Mouse (Mus musculus): Measurements from ENCODE around the gene Tbc1d10a. TPM values are rescaled to one million over a fixed set of nuclear protein-coding genes. Genes with fewer than 3 reads are reported as not detected.

Gene Tbc1d10a
- polyA plus RNA-seq, 1 experiment from 2014 or later = 41.0 TPM

GRCm38 (mm10) chr11:4192757-4193156 lies 6.2 kb downstream of the Tbc1d10a start:
- peak; percentile 26; the same call in 1 of the 2 replicates for ATAC-seq

GRCm38 (mm10) chr11:4193420-4193819 lies 6.8 kb downstream of the Tbc1d10a start:
- Histone ChIP-seq H3K27ac (ENCODE audit: low read depth, low read length) (no peak overlapping the region), H3K9ac (ENCODE audit: low read depth, low read length) (no peak overlapping the region), H3K9me3 (ENCODE audit: control insufficient read depth, low read length) (no peaks in the 10 kb centered on the region), H3K4me3 (ENCODE audit: low read length) (no peak overlapping the region), H3K4me1 (ENCODE audit: control insufficient read depth, insufficient read depth, low read depth, low read length) (peaks cover 9% of the 10 kb centered on the region), H3K4me2 (ENCODE audit: low read length) (no peak overlapping the region), H3K36me3 (ENCODE audit: control insufficient read depth, insufficient read depth, low read length) (no peaks in the 10 kb centered on the region), H3K27me3 (replicated peaks; ENCODE audit: control insufficient read depth, insufficient read depth, low read length) (no peaks in the 10 kb centered on the region)
- no peak for ATAC-seq

More at GRCm38 (mm10) chr11:4192757-4193156, 6.2 kb downstream of the Tbc1d10a start:
- Histone ChIP-seq H3K27me3 (replicated peaks; ENCODE audit: control insufficient read depth, insufficient read depth, low read length) (no peaks in the 10 kb centered on the region), H3K4me3 (ENCODE audit: low read length) (no peak overlapping the region), H3K27ac (ENCODE audit: low read depth, low read length) (peak overlapping the region; percentile 49; the same call in 1 of the 2 replicates), H3K4me1 (ENCODE audit: control insufficient read depth, insufficient read depth, low read depth, low read length) (peaks cover 13% of the 10 kb centered on the region), H3K4me2 (ENCODE audit: low read length) (no peak overlapping the region), H3K9ac (ENCODE audit: low read depth, low read length) (no peak overlapping the region), H3K36me3 (ENCODE audit: control insufficient read depth, insufficient read depth, low read length) (no peaks in the 10 kb centered on the region), H3K9me3 (ENCODE audit: control insufficient read depth, low read length) (no peaks in the 10 kb centered on the region)
- 56% methylated on average over 3 of the region's 3 CpGs for WGBS

- H3K27ac ChIP-seq (ENCODE audit: low read depth, low read length) = no peak overlapping the region
- 93% methylated on average over 3 of the region's 3 CpGs for WGBS
- no peaks in the 10 kb centered on the region for H3K9me3 ChIP-seq (ENCODE audit: control insufficient read depth, low read length)
- H3K4me3 ChIP-seq (ENCODE audit: low read length) = no peak overlapping the region
- no peaks in the 10 kb centered on the region for H3K27me3 ChIP-seq (replicated peaks; ENCODE audit: control insufficient read depth, insufficient read depth, low read length)
- no peak overlapping the region for H3K9ac ChIP-seq (ENCODE audit: low read depth, low read length)
- peaks cover 6% of the 10 kb centered on the region; the same call in 1 of the 2 replicates for H3K4me1 ChIP-seq (ENCODE audit: control insufficient read depth, insufficient read depth, low read depth, low read length)
- ATAC-seq = no peak
- H3K36me3 ChIP-seq (ENCODE audit: control insufficient read depth, insufficient read depth, low read length) = no peaks in the 10 kb centered on the region
- H3K4me2 ChIP-seq (ENCODE audit: low read length) = no peak overlapping the region
Observed at GRCm38 (mm10) chr11:4195597-4196031, 9.0 kb downstream of the Tbc1d10a start.

- peaks cover 6% of the 10 kb centered on the region; the same call in 1 of the 2 replicates for H3K4me1 ChIP-seq (ENCODE audit: control insufficient read depth, insufficient read depth, low read depth, low read length)
- H3K4me2 ChIP-seq (ENCODE audit: low read length) = no peak overlapping the region
- H3K9me3 ChIP-seq (ENCODE audit: control insufficient read depth, low read length) = no peaks in the 10 kb centered on the region
- H3K36me3 ChIP-seq (ENCODE audit: control insufficient read depth, insufficient read depth, low read length) = no peaks in the 10 kb centered on the region
- no peak overlapping the region for H3K4me3 ChIP-seq (ENCODE audit: low read length)
- H3K27ac ChIP-seq (ENCODE audit: low read depth, low read length) = no peak overlapping the region
- WGBS = 76% methylated on average over 8 of the region's 8 CpGs
- ATAC-seq = no peak
- H3K9ac ChIP-seq (ENCODE audit: low read depth, low read length) = no peak overlapping the region
- no peaks in the 10 kb centered on the region for H3K27me3 ChIP-seq (replicated peaks; ENCODE audit: control insufficient read depth, insufficient read depth, low read length)
Observed at GRCm38 (mm10) chr11:4196636-4197035, 10.0 kb downstream of the Tbc1d10a start.

- no peak overlapping the region for H3K27ac ChIP-seq (ENCODE audit: low read depth, low read length)
Observed at GRCm38 (mm10) chr11:4197691-4198090, 11.1 kb downstream of the Tbc1d10a start.

GRCm38 (mm10) chr11:4201981-4202700 lies 15.6 kb downstream of the Tbc1d10a start:
- H3K9me3 ChIP-seq (ENCODE audit: control insufficient read depth, low read length) = no peaks in the 10 kb centered on the region
- H3K27me3 ChIP-seq (replicated peaks; ENCODE audit: control insufficient read depth, insufficient read depth, low read length) = no peaks in the 10 kb centered on the region
- H3K4me1 ChIP-seq (ENCODE audit: control insufficient read depth, insufficient read depth, low read depth, low read length) = no peaks in the 10 kb centered on the region
- H3K27ac ChIP-seq (ENCODE audit: low read depth, low read length) = no peak overlapping the region
- WGBS = 65% methylated on average over 11 of the region's 11 CpGs
- no peak overlapping the region for H3K9ac ChIP-seq (ENCODE audit: low read depth, low read length)
- no peaks in the 10 kb centered on the region for H3K36me3 ChIP-seq (ENCODE audit: control insufficient read depth, insufficient read depth, low read length)
- H3K4me2 ChIP-seq (ENCODE audit: low read length) = no peak overlapping the region
- no peak for ATAC-seq
- H3K4me3 ChIP-seq (ENCODE audit: low read length) = no peak overlapping the region

More at GRCm38 (mm10) chr11:4197691-4198090, 11.1 kb downstream of the Tbc1d10a start:
- no peaks in the 10 kb centered on the region for H3K36me3 ChIP-seq (ENCODE audit: control insufficient read depth, insufficient read depth, low read length)
- no peaks in the 10 kb centered on the region for H3K9me3 ChIP-seq (ENCODE audit: control insufficient read depth, low read length)
- H3K9ac ChIP-seq (ENCODE audit: low read depth, low read length) = no peak overlapping the region
- peaks cover 3% of the 10 kb centered on the region; the same call in 1 of the 2 replicates for H3K4me1 ChIP-seq (ENCODE audit: control insufficient read depth, insufficient read depth, low read depth, low read length)
- H3K27me3 ChIP-seq (replicated peaks; ENCODE audit: control insufficient read depth, insufficient read depth, low read length) = no peaks in the 10 kb centered on the region
- 64% methylated on average over 1 of the region's 1 CpGs for WGBS
- ATAC-seq = peak; percentile 40; the same call in 1 of the 2 replicates
- H3K4me2 ChIP-seq (ENCODE audit: low read length) = no peak overlapping the region
- H3K4me3 ChIP-seq (ENCODE audit: low read length) = no peak overlapping the region

- H3K9ac ChIP-seq (ENCODE audit: low read depth, low read length) = no peak overlapping the region
- H3K27ac ChIP-seq (ENCODE audit: low read depth, low read length) = no peak overlapping the region
- ATAC-seq = no peak
- 87% methylated on average over 12 of the region's 12 CpGs for WGBS
- no peaks in the 10 kb centered on the region for H3K27me3 ChIP-seq (replicated peaks; ENCODE audit: control insufficient read depth, insufficient read depth, low read length)
- H3K9me3 ChIP-seq (ENCODE audit: control insufficient read depth, low read length) = no peaks in the 10 kb centered on the region
- H3K36me3 ChIP-seq (ENCODE audit: control insufficient read depth, insufficient read depth, low read length) = peaks cover 1% of the 10 kb centered on the region; the same call in 1 of the 2 replicates
- no peak overlapping the region for H3K4me3 ChIP-seq (ENCODE audit: low read length)
- H3K4me1 ChIP-seq (ENCODE audit: control insufficient read depth, insufficient read depth, low read depth, low read length) = no peaks in the 10 kb centered on the region
- H3K4me2 ChIP-seq (ENCODE audit: low read length) = no peak overlapping the region
Observed at GRCm38 (mm10) chr11:4202995-4203704, 16.6 kb downstream of the Tbc1d10a start.

GRCm38 (mm10) chr11:4203705-4204074 lies 17.1 kb downstream of the Tbc1d10a start:
- peaks cover 2% of the 10 kb centered on the region; the same call in 1 of the 2 replicates for H3K36me3 ChIP-seq (ENCODE audit: control insufficient read depth, insufficient read depth, low read length)
- no peaks in the 10 kb centered on the region for H3K27me3 ChIP-seq (replicated peaks; ENCODE audit: control insufficient read depth, insufficient read depth, low read length)
- H3K4me3 ChIP-seq (ENCODE audit: low read length) = no peak overlapping the region
- no peak overlapping the region for H3K4me2 ChIP-seq (ENCODE audit: low read length)
- H3K4me1 ChIP-seq (ENCODE audit: control insufficient read depth, insufficient read depth, low read depth, low read length) = no peaks in the 10 kb centered on the region
- peak overlapping the region; percentile 19; the same call in 1 of the 2 replicates for H3K27ac ChIP-seq (ENCODE audit: low read depth, low read length)
- no peaks in the 10 kb centered on the region for H3K9me3 ChIP-seq (ENCODE audit: control insufficient read depth, low read length)
- 39% methylated on average over 2 of the region's 2 CpGs for WGBS
- peak; percentile 77 for ATAC-seq
- H3K9ac ChIP-seq (ENCODE audit: low read depth, low read length) = no peak overlapping the region

GRCm38 (mm10) chr11:4205097-4205655 lies 18.6 kb downstream of the Tbc1d10a start:
- Histone ChIP-seq H3K4me3 (ENCODE audit: low read length) (no peak overlapping the region), H3K9me3 (ENCODE audit: control insufficient read depth, low read length) (no peaks in the 10 kb centered on the region), H3K36me3 (ENCODE audit: control insufficient read depth, insufficient read depth, low read length) (peaks cover 6% of the 10 kb centered on the region), H3K27ac (ENCODE audit: low read depth, low read length) (no peak overlapping the region), H3K4me1 (ENCODE audit: control insufficient read depth, insufficient read depth, low read depth, low read length) (no peaks in the 10 kb centered on the region), H3K27me3 (replicated peaks; ENCODE audit: control insufficient read depth, insufficient read depth, low read length) (no peaks in the 10 kb centered on the region), H3K9ac (ENCODE audit: low read depth, low read length) (no peak overlapping the region), H3K4me2 (ENCODE audit: low read length) (no peak overlapping the region)
- no peak for ATAC-seq
- 88% methylated on average over 5 of the region's 5 CpGs for WGBS

Measured in hindbrain, embryonic 16.5 days (tissue).